Mouse (Mus musculus): Measurements from ENCODE around the gene Prkd2. TPM values are rescaled to one million over a fixed set of nuclear protein-coding genes. Genes with fewer than 3 reads are reported as not detected.

The Prkd2 gene
- total RNA-seq, 4 experiments from 2014 or later = 5.6 to 7.8 (median 6.6) TPM

- peak in 1 of 2 experiments; percentile 58 for DNase-seq (ENCODE audit: low spot score in 2 of 2)
These were observed 17.4 kb downstream of the Prkd2 start for GRCm38 (mm10) chr7:16859902-16860651.

- no peak for DNase-seq (ENCODE audit: low spot score in 2 of 2)
These were observed 24.8 kb downstream of the Prkd2 start for GRCm38 (mm10) chr7:16867488-16867887.

GRCm38 (mm10) chr7:16869497-16869896, 26.8 kb downstream of the Prkd2 start:
- peak; percentile 91 to 97 for DNase-seq (ENCODE audit: low spot score in 2 of 2)

- DNase-seq (ENCODE audit: low spot score in 2 of 2) = no peak
These were observed 28.9 kb downstream of the Prkd2 start for GRCm38 (mm10) chr7:16871600-16871999.

GRCm38 (mm10) chr7:16872478-16872877, 29.8 kb downstream of the Prkd2 start:
- no peak for DNase-seq (ENCODE audit: low spot score in 2 of 2)

GRCm38 (mm10) chr7:16873392-16873791, 30.7 kb downstream of the Prkd2 start:
- DNase-seq (ENCODE audit: low spot score in 2 of 2) = no peak

- peak; percentile 68 to 73 for DNase-seq (ENCODE audit: low spot score in 2 of 2)
These were observed 31.5 kb downstream of the Prkd2 start for GRCm38 (mm10) chr7:16874190-16874589.

GRCm38 (mm10) chr7:16874756-16875309, 32.1 kb downstream of the Prkd2 start:
- DNase-seq (ENCODE audit: low spot score in 2 of 2) = peak; percentile 100

GRCm38 (mm10) chr7:16875310-16875325, 32.4 kb downstream of the Prkd2 start, which contains the start of gene Dact3:
TSS of gene Dact3 (plus strand) at chr7:16875317.
- no peak for DNase-seq (ENCODE audit: low spot score in 2 of 2)

- no peak for DNase-seq (ENCODE audit: low spot score in 2 of 2)
These were observed 32.6 kb downstream of the Prkd2 start for GRCm38 (mm10) chr7:16875326-16875725.

GRCm38 (mm10) chr7:16876006-16876405, 33.3 kb downstream of the Prkd2 start:
- DNase-seq (ENCODE audit: low spot score in 2 of 2) = no peak

GRCm38 (mm10) chr7:16876608-16877007, 33.9 kb downstream of the Prkd2 start:
- DNase-seq (ENCODE audit: low spot score in 2 of 2) = no peak

- DNase-seq (ENCODE audit: low spot score in 2 of 2) = no peak
These were observed 35.0 kb downstream of the Prkd2 start for GRCm38 (mm10) chr7:16877717-16878116.

GRCm38 (mm10) chr7:16879796-16880547, 37.3 kb downstream of the Prkd2 start:
- peak in 1 of 2 experiments; percentile 59 for DNase-seq (ENCODE audit: low spot score in 2 of 2)

- DNase-seq (ENCODE audit: low spot score in 2 of 2) = no peak
These were observed 37.9 kb downstream of the Prkd2 start for GRCm38 (mm10) chr7:16880615-16881014.

- DNase-seq (ENCODE audit: low spot score in 2 of 2) = no peak
These were observed 40.5 kb downstream of the Prkd2 start for GRCm38 (mm10) chr7:16883162-16883561.

GRCm38 (mm10) chr7:16884334-16884733, 41.6 kb downstream of the Prkd2 start:
- no peak for DNase-seq (ENCODE audit: low spot score in 2 of 2)

GRCm38 (mm10) chr7:16885271-16885776, 42.6 kb downstream of the Prkd2 start:
- DNase-seq (ENCODE audit: low spot score in 2 of 2) = no peak

GRCm38 (mm10) chr7:16885905-16886304, 43.2 kb downstream of the Prkd2 start:
- DNase-seq (ENCODE audit: low spot score in 2 of 2) = no peak

- DNase-seq (ENCODE audit: low spot score in 2 of 2) = no peak
These were observed 47.8 kb downstream of the Prkd2 start for GRCm38 (mm10) chr7:16890536-16890935.

- no peak for DNase-seq (ENCODE audit: low spot score in 2 of 2)
These were observed 48.2 kb downstream of the Prkd2 start for GRCm38 (mm10) chr7:16890944-16891343.

GRCm38 (mm10) chr7:16891641-16892351, 49.1 kb downstream of the Prkd2 start, which contains the start of gene Gng8:
TSS of gene Gng8 (plus strand) at chr7:16891786.
- peak; percentile 76 to 86 for DNase-seq (ENCODE audit: low spot score in 2 of 2)

Measured in layer of hippocampus, adult 8-10 months (tissue).